Mouse (Mus musculus): ENCODE data around the gene Swap70.
"Not testable (repeated sequence)": the region's sequence is repeated elsewhere in the genome, so short reads cannot be mapped to it uniquely, and the experiment has no call there.

The Swap70 gene

GRCm38 (mm10) chr7:110221586-110222481, at the start of gene Swap70:
Swap70 (plus strand) TSS chr7:110221711.
- DNase-seq (ENCODE audit: low spot score) = peak; percentile 96

- DNase-seq (ENCODE audit: low spot score) = no peak
Measured at GRCm38 (mm10) chr7:110179208-110179607, 42.3 kb upstream of the Swap70 start.

DNA sequence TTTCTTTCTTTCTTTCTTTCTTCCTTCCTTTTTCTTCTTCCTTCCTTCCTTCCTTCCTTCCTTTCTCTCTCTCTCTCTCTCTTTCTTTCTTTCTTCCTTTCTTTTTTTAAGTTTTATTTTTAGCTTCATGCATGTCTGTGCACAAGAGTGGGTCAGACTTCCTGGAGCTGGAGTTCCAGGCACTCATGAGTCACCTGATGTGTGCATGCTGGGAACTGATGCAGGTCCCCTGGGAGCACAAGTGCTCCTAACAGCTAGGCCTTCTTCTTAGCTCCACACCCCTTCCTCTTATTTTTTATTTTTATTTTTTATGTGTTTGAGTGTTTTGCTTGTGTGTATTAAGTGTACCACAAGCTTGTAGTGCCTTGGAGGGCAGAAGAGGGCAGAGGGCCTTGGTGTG, 40.9 kb upstream of the Swap70 start:
- no peak for DNase-seq (ENCODE audit: low spot score)

DNA sequence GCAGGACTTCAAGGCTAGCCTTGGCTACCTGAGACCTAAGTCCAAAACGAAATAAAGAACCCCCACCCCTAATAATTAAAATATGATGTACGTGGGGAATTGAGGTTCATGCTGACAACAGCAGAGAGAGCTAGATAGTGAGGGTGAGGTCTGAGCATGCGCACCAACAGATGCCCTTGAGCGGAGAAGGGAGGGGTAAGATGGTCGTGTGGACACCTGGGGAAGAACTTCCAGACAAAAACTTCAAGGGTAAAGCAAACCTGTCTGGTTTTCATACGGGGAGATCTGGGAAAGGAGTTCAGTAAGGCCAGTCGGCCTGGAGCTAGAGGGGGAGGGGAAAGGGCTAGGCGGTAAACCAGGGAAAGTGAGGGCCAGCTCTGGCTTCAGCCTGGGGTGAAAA, 40.1 kb upstream of the Swap70 start:
- no peak for DNase-seq (ENCODE audit: low spot score)

- no peak for DNase-seq (ENCODE audit: low spot score)
Measured at GRCm38 (mm10) chr7:110184608-110185007, 36.9 kb upstream of the Swap70 start.

GRCm38 (mm10) chr7:110189951-110190350, 31.6 kb upstream of the Swap70 start:
- DNase-seq (ENCODE audit: low spot score) = no peak

DNA sequence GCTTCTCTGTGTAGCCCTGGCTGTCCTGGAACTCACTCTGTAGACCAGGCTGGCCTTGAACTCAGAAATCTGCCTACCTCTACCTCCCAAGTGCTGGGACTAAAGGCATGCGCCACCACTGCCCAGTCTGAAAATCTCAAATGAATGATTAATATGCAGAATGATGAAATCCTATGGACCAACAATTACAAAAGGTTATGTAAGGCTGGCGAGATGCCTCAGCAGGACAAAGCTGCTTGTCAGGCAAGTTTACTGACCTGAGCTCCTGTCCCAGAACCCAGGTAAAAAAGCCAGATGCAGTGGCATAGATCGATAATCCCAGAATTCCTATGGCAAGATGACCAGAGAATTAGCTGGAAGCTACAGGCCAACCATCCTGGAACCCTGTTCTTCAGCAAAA, 28.3 kb upstream of the Swap70 start:
- DNase-seq (ENCODE audit: low spot score) = no peak

DNA sequence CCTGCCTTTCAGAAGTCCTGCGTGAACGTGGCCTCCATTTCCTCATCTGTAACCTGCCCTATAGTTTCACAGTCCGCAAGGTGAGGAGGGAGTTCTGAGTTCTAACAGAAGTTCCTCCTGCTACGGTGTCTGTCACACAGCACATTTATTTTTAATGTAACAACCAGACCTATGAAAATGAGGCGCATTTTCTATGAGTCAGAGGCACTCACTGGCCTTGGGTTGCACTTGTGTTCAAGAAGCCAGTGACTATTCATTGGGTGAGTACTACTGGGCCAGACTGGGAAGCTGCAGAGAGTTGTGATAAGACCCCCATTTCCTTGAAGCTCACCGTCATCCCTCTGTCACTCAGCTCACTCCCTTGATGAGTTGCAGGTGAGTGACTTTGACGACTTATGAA, 24.3 kb upstream of the Swap70 start:
- no peak for DNase-seq (ENCODE audit: low spot score)

GRCm38 (mm10) chr7:110201933-110202332, 19.6 kb upstream of the Swap70 start:
- no peak for DNase-seq (ENCODE audit: low spot score)

- DNase-seq (ENCODE audit: low spot score) = no peak
Measured at GRCm38 (mm10) chr7:110204208-110204607, 17.3 kb upstream of the Swap70 start.

GRCm38 (mm10) chr7:110208341-110208740, 13.2 kb upstream of the Swap70 start:
- DNase-seq (ENCODE audit: low spot score) = no peak

DNA sequence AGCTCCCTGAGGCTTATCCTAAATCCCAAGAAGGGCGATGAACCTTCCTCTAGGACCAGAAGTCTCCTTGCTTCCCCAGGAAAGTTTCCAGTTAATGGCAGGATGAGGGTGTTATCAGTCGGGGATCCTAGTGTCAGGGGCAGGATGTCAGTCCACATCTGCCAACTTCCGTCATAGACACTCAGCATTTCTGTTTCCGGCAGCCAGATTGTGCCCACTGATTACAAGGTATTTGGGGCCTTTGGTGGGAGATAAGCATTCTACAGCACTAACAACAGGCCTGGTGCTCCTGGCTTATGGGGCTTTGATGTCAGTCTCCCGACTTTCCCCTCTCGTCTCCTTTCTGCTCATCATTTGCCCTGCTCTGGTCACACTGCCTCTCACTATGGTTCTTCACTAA, 12.1 kb upstream of the Swap70 start:
- no peak for DNase-seq (ENCODE audit: low spot score)

GRCm38 (mm10) chr7:110211025-110211424, 10.5 kb upstream of the Swap70 start:
- DNase-seq (ENCODE audit: low spot score) = no peak

DNA sequence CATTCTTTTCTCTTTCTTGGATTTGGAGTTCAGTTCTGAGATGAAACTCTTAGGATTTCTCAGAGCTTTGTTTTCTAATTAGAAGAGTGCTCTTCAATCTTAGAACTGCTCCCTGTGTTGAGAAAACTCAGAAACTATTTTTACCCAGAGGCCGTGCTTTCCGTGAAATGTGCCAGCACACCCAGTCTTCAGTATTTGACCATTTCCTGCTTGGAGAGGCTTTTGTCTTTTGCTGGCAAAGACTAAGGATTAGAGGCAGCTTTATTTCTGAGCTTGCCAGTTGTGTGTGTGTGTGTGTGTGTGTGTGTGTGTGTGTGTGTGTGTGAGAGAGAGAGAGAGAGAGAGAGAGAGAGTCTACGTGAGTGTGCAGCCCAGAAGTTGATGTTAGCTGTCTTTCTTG, 6.6 kb upstream of the Swap70 start:
- DNase-seq (ENCODE audit: low spot score) = no peak

- DNase-seq (ENCODE audit: low spot score) = peak; percentile 65
Measured at GRCm38 (mm10) chr7:110221051-110221585, 393 bp upstream of the Swap70 start.

- peak; percentile 48 for DNase-seq (ENCODE audit: low spot score)
Measured at GRCm38 (mm10) chr7:110222583-110223182, 1.2 kb downstream of the Swap70 start.

GRCm38 (mm10) chr7:110223727-110224510, 2.4 kb downstream of the Swap70 start:
- DNase-seq (ENCODE audit: low spot score) = no peak

- no peak for DNase-seq (ENCODE audit: low spot score)
Measured at GRCm38 (mm10) chr7:110226484-110226883, 5.0 kb downstream of the Swap70 start.

- DNase-seq (ENCODE audit: low spot score) = no peak
Measured at GRCm38 (mm10) chr7:110229967-110230366, 8.5 kb downstream of the Swap70 start.

- DNase-seq (ENCODE audit: low spot score) = not testable (repeated sequence)
Measured at GRCm38 (mm10) chr7:110231127-110231526, 9.6 kb downstream of the Swap70 start.

DNA sequence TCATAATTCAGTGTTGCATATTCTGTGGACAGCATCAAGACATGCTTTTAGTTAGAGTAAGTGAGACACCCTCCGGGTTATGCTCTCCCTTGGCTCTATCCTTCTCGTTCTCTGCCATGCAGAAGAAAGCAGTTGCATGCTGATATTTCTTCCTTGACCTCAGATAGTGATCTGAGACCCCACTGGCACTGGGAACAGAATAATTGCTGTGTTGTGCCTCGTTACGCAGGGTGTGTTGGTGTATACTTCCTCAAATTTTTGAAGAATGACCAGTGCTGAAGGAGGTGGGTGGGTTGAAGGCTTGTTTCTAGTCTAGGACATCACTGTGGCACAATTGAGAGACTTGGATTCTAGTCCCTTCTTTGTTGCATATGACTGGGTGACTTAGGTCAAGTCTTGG, 14.6 kb downstream of the Swap70 start:
- DNase-seq (ENCODE audit: low spot score) = no peak

DNA sequence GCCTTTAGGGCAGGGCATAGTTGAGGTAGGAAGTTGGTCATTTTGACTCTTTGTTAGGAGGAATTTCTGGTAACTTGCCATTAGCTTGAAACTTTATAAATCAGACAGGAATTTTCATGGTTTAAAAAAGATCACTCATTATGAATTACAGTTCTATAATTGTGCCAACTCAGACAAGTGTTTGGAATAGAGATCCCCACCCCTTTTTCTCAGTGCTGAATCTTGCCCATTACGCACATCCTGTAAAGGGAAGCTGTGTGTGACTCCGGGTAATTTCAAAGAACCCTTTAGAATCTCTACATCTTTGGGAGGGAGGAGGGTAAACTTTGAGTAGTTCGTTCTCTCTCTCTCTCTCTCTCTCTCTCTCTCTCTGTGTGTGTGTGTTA, 15.9 kb downstream of the Swap70 start:
- DNase-seq (ENCODE audit: low spot score) = no peak

All from embryo, embryonic 10.5 days (tissue).